Mouse (Mus musculus) ES-E14 (cell line): ENCODE results near the gene Slamf6. TPM values are rescaled to one million over a fixed set of nuclear protein-coding genes. Genes with fewer than 3 reads are reported as not detected.
"Not testable (repeated sequence)": the region's sequence is repeated elsewhere in the genome, so short reads cannot be mapped to it uniquely, and the experiment has no call there.

Experiments
- DNase-seq: peaks from one replicate; pipeline ENCODE4 v3.0.0-alpha.2; 2013; ENCODE audit warnings: low read depth, low spot score
- H3K27ac ChIP-seq: 2 replicates; pipeline ENCODE4 v1.5.1; 2012; ENCODE audit warnings: low read depth, mild to moderate bottlenecking, low read length, moderate library complexity, mixed read lengths; ENCODE audit not compliant: poor library complexity, insufficient read depth, severe bottlenecking
- H3K36me3 ChIP-seq: 2 replicates; pipeline ENCODE4 v1.6.1; 2012; ENCODE audit warnings: mild to moderate bottlenecking, low read length, moderate library complexity, mixed read lengths; ENCODE audit not compliant: control insufficient read depth, poor library complexity, insufficient read depth, severe bottlenecking
- H3K4me1 ChIP-seq, 2 experiments: fragments of 150-350 bp in 1 of 2; sonication (generic) in 1 of 2; 2 replicates each; pipeline ENCODE4 v1.6.1; 2012; ENCODE audit warnings: low read length in 2 of 2, mild to moderate bottlenecking in 1 of 2, mixed read lengths in 1 of 2; ENCODE audit not compliant: control insufficient read depth in 2 of 2, insufficient read depth in 2 of 2, poor library complexity in 1 of 2
- H3K4me3 ChIP-seq, 2 experiments: fragments of 150-350 bp in 1 of 2; sonication (generic) in 1 of 2; 2 replicates each; pipeline ENCODE4 v1.5.1; 2012; ENCODE audit warnings: low read length in 2 of 2, low read depth in 1 of 2, mild to moderate bottlenecking in 1 of 2, mixed read lengths in 1 of 2; ENCODE audit not compliant: insufficient read depth in 1 of 2, poor library complexity in 1 of 2, severe bottlenecking in 1 of 2
- H3K9ac ChIP-seq: 2 replicates; pipeline ENCODE4 v1.6.1; 2012; ENCODE audit warnings: low read depth, mild to moderate bottlenecking, low read length, mixed read lengths; ENCODE audit not compliant: poor library complexity, insufficient read depth, severe bottlenecking
- H3K9me3 ChIP-seq: fragments of 150-350 bp; sonication (generic); 2 replicates; pipeline ENCODE4 v1.6.1; 2012; ENCODE audit warnings: low read depth, mild to moderate bottlenecking, low read length; ENCODE audit not compliant: control insufficient read depth, insufficient read depth
- CHD2 ChIP-seq: IDR thresholded peaks from 2 replicates; pipeline ENCODE4 v1.6.1; 2014; ENCODE audit warnings: mild to moderate bottlenecking, low read depth, low read length, inconsistent platforms
- HCFC1 ChIP-seq: IDR thresholded peaks from 2 replicates; pipeline ENCODE4 v1.6.1; 2012; ENCODE audit warnings: low read length, inconsistent platforms, borderline replicate concordance; ENCODE audit not compliant: insufficient read depth
- MAFK ChIP-seq: IDR thresholded peaks from 2 replicates; pipeline ENCODE4 v1.6.1; 2014; ENCODE audit warnings: mild to moderate bottlenecking, low read depth, low read length, inconsistent platforms; ENCODE audit not compliant: insufficient read depth
- ZC3H11A ChIP-seq: IDR thresholded peaks from 2 replicates; pipeline ENCODE4 v1.6.1; 2012; ENCODE audit warnings: low read depth, mild to moderate bottlenecking, inconsistent platforms, low read length, borderline replicate concordance
- ZNF384 ChIP-seq: IDR thresholded peaks from 2 replicates; pipeline ENCODE4 v1.6.1; 2012; ENCODE audit warnings: low read depth, low read length, inconsistent platforms
- in situ Hi-C, 2 experiments: fragments of 600-800 bp; cut with MboI; formaldehyde crosslinking; loops; one replicate each; pipeline ENCODE4 v1.15.1; 2025; ENCODE audit warnings: low sequenced_read_pairs in 2 of 2, inconsistent platforms in 1 of 2; ENCODE audit not compliant: unreplicated experiment in 2 of 2
- total RNA-seq: library from RNA; depleted of rRNA; stranded (reverse); fragments of 300-350 nt; gene quantifications from 2 replicates; pipeline ENCODE4 v1.2.3, GENCODE M21; 2012; rRNA removed

The Slamf6 gene
- 0.31 TPM in 1 of 2 replicates, not detected in the other for total RNA-seq

- DNase-seq: no peak
- no peak for TF ChIP-seq HCFC1
- TF ChIP-seq CHD2: no peak
- TF ChIP-seq ZC3H11A: no peak
- TF ChIP-seq MAFK: no peak
- TF ChIP-seq ZNF384: no peak
- H3K4me3 ChIP-seq: no peak within 1 kb of the TSS
These were observed at the start of gene Slamf6 for GRCm38 (mm10) chr1:171917305-171918039. Gene Slamf6, plus strand, starts transcription at chr1:171917515.

GRCm38 (mm10) chr1:171886989-171887388 lies 30.3 kb upstream of the Slamf6 start:
- H3K4me3 ChIP-seq: no peak overlapping the region
- H3K4me1 ChIP-seq: no peaks in the 10 kb centered on the region
- no peak for TF ChIP-seq MAFK
- TF ChIP-seq ZC3H11A: no peak
- TF ChIP-seq ZNF384: no peak
- TF ChIP-seq CHD2: no peak
- no peak for TF ChIP-seq HCFC1
- no peak overlapping the region for H3K9ac ChIP-seq
- no peak overlapping the region for H3K27ac ChIP-seq
- H3K36me3 ChIP-seq: no peaks in the 10 kb centered on the region
- in situ Hi-C loops: no loop called here
- no peaks in the 10 kb centered on the region for H3K9me3 ChIP-seq
- DNase-seq: no peak

More at GRCm38 (mm10) chr1:171917305-171918039, at the start of gene Slamf6:
- Histone ChIP-seq H3K36me3 (no peaks in the 10 kb centered on the region), H3K4me1 (no peaks in the 10 kb centered on the region), H3K27ac (no peak within 1 kb of the TSS), H3K9me3 (no peaks in the 10 kb centered on the region), H3K9ac (no peak within 1 kb of the TSS)
- in situ Hi-C loops: no loop called here

GRCm38 (mm10) chr1:171895364-171895763 lies 22.0 kb upstream of the Slamf6 start, which contains the start of gene Gm10521:
Gene Gm10521, plus strand, starts transcription at chr1:171895664.
- H3K4me3 ChIP-seq, H3K4me1 ChIP-seq, H3K27ac ChIP-seq, DNase-seq, H3K36me3 ChIP-seq, H3K9ac ChIP-seq, in situ Hi-C loops: not testable (repeated sequence)
- H3K9me3 ChIP-seq: peaks cover 10% of the 10 kb centered on the region

GRCm38 (mm10) chr1:171904011-171904410 lies 13.3 kb upstream of the Slamf6 start:
- Histone ChIP-seq H3K27ac (no peak overlapping the region), H3K4me1 (no peaks in the 10 kb centered on the region), H3K9me3 (peaks cover 7% of the 10 kb centered on the region), H3K9ac (no peak overlapping the region), H3K36me3 (no peaks in the 10 kb centered on the region), H3K4me3 (no peak overlapping the region)
- DNase-seq: peak; percentile 3
- no peak for TF ChIP-seq MAFK
- TF ChIP-seq HCFC1: no peak
- no peak for TF ChIP-seq ZNF384
- TF ChIP-seq ZC3H11A: no peak
- TF ChIP-seq CHD2: no peak
- in situ Hi-C loops: no loop called here
